Mouse (Mus musculus) heart, postnatal 0 days (tissue): ENCODE results near the gene Frmd4b.

Experiments used
- CTCF ChIP-seq: IDR thresholded peaks from 2 replicates; pipeline ENCODE4 v1.5.1; 2016; ENCODE audit warnings: antibody characterized with exemption, control low read depth, low read depth
- EP300 ChIP-seq: IDR thresholded peaks from 2 replicates; pipeline ENCODE4 v1.6.1; 2016; ENCODE audit warnings: antibody characterized with exemption, low read depth

GRCm38 (mm10) chr6:97356612-97357011, 260.7 kb downstream of the Frmd4b start:
- TF ChIP-seq EP300: no peak
- no peak for TF ChIP-seq CTCF
